Mouse (Mus musculus) embryonic facial prominence, embryonic 15.5 days (tissue): Measurements from ENCODE around the gene Nobox. TPM values are rescaled to one million over a fixed set of nuclear protein-coding genes. Genes with fewer than 3 reads are reported as not detected.

Experiments used
- ATAC-seq: fragments of 200-750 bp; cut with Nextera tagmentation; 2 replicates; pipeline ENCODE4 v1.8.0; 2017; ENCODE audit warnings: low read depth, moderate TSS enrichment; ENCODE audit not compliant: insufficient number of reproducible peaks, low FRiP score, low TSS enrichment
- H3K27ac ChIP-seq: fragments of 300-500 bp; sonication (generic); replicated peaks from 2 replicates; pipeline ENCODE4 v1.5.1; 2015; ENCODE audit warnings: mild to moderate bottlenecking, inconsistent platforms
- H3K27me3 ChIP-seq: fragments of 300-500 bp; sonication (generic); 2 replicates; pipeline ENCODE4 v1.6.1; 2015; ENCODE audit warnings: inconsistent platforms
- H3K36me3 ChIP-seq: fragments of 300-500 bp; sonication (generic); 2 replicates; pipeline ENCODE4 v1.6.1; 2015; ENCODE audit warnings: mild to moderate bottlenecking, inconsistent platforms
- H3K4me1 ChIP-seq: fragments of 300-500 bp; sonication (generic); 2 replicates; pipeline ENCODE4 v1.6.1; 2015; ENCODE audit warnings: inconsistent platforms
- H3K4me2 ChIP-seq: fragments of 300-500 bp; sonication (generic); replicated peaks from 2 replicates; pipeline ENCODE4 v1.6.1; 2015; ENCODE audit warnings: mild to moderate bottlenecking, inconsistent platforms
- H3K4me3 ChIP-seq: fragments of 300-500 bp; sonication (generic); replicated peaks from 2 replicates; pipeline ENCODE4 v1.5.1; 2015; ENCODE audit warnings: mild to moderate bottlenecking, inconsistent platforms
- H3K9ac ChIP-seq: fragments of 300-500 bp; sonication (generic); 2 replicates; pipeline ENCODE4 v1.6.1; 2015; ENCODE audit warnings: inconsistent platforms
- H3K9me3 ChIP-seq: fragments of 300-500 bp; sonication (generic); replicated peaks from 2 replicates; pipeline ENCODE4 v1.6.1; 2016; ENCODE audit warnings: inconsistent platforms
- WGBS: fragments of 180-500 bp; shearing (Covaris S2); methylation state at CpG from one replicate; pipeline ENCODE4 v1.1.7; 2015; 5-methylcytosine and 5-hydroxymethylcytosine counted together
- polyA plus RNA-seq: library from polyadenylated mRNA; unstranded; fragments of >200 nt; fragmentation: Nextera tagmentation; extraction: Ambion mirVana; gene quantifications from 2 replicates; pipeline ENCODE4 v1.2.1, GENCODE M21; 2015

The Nobox gene
- polyA plus RNA-seq = not detected in 2 replicates

GRCm38 (mm10) chr6:43309454-43309853 is at the start of gene Nobox:
Nobox (minus strand) TSS chr6:43309554.
- Histone ChIP-seq H3K9me3 (no peaks in the 10 kb centered on the region), H3K4me2 (no peak within 1 kb of the TSS), H3K4me3 (no peak within 1 kb of the TSS), H3K27me3 (no peaks in the 10 kb centered on the region), H3K9ac (no peak within 1 kb of the TSS), H3K27ac (no peak within 1 kb of the TSS), H3K4me1 (peaks cover 5% of the 10 kb centered on the region; the same call in 1 of the 2 replicates), H3K36me3 (no peaks in the 10 kb centered on the region)
- WGBS = 65% methylated on average over 16 of the region's 16 CpGs
- no peak for ATAC-seq

- Histone ChIP-seq H3K27me3 (no peaks in the 10 kb centered on the region), H3K4me1 (no peaks in the 10 kb centered on the region), H3K36me3 (no peaks in the 10 kb centered on the region), H3K27ac (no peak overlapping the region), H3K4me2 (no peak overlapping the region), H3K9me3 (no peaks in the 10 kb centered on the region), H3K4me3 (no peak overlapping the region), H3K9ac (no peak overlapping the region)
- ATAC-seq = no peak
- WGBS = 85% methylated on average over 9 of the region's 9 CpGs
These were observed 45.3 kb upstream of the Nobox start for GRCm38 (mm10) chr6:43354562-43355241.

GRCm38 (mm10) chr6:43353446-43353845 is 44.1 kb upstream of the Nobox start:
- no peaks in the 10 kb centered on the region for H3K27me3 ChIP-seq
- no peak overlapping the region for H3K9ac ChIP-seq
- 70% methylated on average over 4 of the region's 4 CpGs for WGBS
- no peaks in the 10 kb centered on the region for H3K4me1 ChIP-seq
- H3K27ac ChIP-seq = no peak overlapping the region
- no peaks in the 10 kb centered on the region for H3K36me3 ChIP-seq
- H3K4me3 ChIP-seq = no peak overlapping the region
- no peak for ATAC-seq
- no peaks in the 10 kb centered on the region for H3K9me3 ChIP-seq
- no peak overlapping the region for H3K4me2 ChIP-seq

- Histone ChIP-seq H3K36me3 (no peaks in the 10 kb centered on the region), H3K4me1 (no peaks in the 10 kb centered on the region), H3K4me2 (no peak overlapping the region), H3K27ac (no peak overlapping the region), H3K27me3 (no peaks in the 10 kb centered on the region), H3K9me3 (no peaks in the 10 kb centered on the region), H3K9ac (no peak overlapping the region), H3K4me3 (no peak overlapping the region)
- ATAC-seq = no peak
- 54% methylated on average over 4 of the region's 4 CpGs for WGBS
These were observed 39.7 kb upstream of the Nobox start for GRCm38 (mm10) chr6:43349083-43349482.

DNA sequence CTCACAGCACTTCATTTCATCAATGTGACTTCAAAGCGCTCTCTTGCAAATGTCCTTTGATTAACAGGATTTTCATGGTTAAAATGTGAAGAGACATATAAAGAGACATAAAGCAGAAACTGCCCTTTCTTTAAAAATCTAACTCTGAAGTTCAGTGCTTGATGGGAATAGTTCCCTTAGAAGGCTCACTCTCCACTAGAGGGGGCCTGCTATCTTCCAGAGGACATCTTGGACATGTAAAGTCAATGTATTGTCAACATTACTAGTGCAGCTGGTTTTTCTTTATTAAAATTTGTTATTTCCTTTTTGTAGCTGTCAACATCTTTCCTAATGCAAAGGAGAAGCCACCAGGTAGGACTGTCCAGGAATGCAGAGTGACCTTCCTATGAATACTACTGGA is 38.3 kb upstream of the Nobox start:
- Histone ChIP-seq H3K27ac (no peak overlapping the region), H3K27me3 (no peaks in the 10 kb centered on the region), H3K36me3 (no peaks in the 10 kb centered on the region), H3K4me3 (no peak overlapping the region), H3K9me3 (no peaks in the 10 kb centered on the region), H3K4me1 (no peaks in the 10 kb centered on the region), H3K9ac (no peak overlapping the region), H3K4me2 (no peak overlapping the region)
- ATAC-seq = no peak
- 89% methylated on average over 1 of the region's 1 CpGs for WGBS

DNA sequence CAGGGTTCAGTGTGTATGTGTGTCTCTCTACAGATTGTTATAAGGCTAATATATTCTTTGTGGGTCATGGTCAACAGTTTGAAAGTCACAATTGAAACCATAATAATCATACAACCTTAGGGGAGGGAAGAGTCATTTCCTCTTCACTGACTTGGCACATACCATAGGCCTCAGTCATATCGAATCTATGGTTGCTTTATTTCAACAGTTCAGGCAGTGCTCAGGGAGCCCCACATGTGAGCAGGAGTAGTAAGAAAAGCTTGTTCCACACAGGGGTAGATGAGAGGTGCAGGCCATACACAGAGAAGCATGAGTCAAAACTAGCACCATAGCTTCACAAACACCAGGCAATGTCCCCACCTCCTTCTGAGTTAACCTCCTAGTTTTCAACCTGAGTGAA is 33.7 kb upstream of the Nobox start:
- no peak overlapping the region for H3K9ac ChIP-seq
- no peak for ATAC-seq
- no peak overlapping the region for H3K27ac ChIP-seq
- H3K4me3 ChIP-seq = no peak overlapping the region
- H3K27me3 ChIP-seq = no peaks in the 10 kb centered on the region
- no peaks in the 10 kb centered on the region for H3K36me3 ChIP-seq
- no peaks in the 10 kb centered on the region for H3K9me3 ChIP-seq
- 63% methylated on average over 1 of the region's 1 CpGs for WGBS
- H3K4me1 ChIP-seq = no peaks in the 10 kb centered on the region
- no peak overlapping the region for H3K4me2 ChIP-seq

DNA sequence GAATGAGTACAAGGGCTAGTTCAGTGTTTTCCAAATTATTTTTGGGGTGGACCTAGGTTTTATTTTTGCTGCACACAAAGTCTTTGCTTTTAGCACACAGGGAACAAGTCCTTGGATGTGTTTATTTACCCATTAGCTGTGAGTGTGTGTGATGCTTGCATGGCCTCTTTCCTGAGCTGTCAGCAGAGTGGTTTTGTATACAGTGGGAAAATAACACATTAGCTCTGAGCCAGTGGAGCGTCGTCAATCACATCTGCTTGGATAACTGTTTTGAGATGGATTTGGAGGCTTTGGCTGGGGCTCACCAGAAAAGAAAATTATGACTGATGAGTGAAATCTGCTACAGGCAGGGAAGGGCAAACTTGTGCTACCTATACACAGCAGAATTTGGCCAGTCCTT is 33.0 kb upstream of the Nobox start:
- Histone ChIP-seq H3K4me2 (no peak overlapping the region), H3K4me1 (no peaks in the 10 kb centered on the region), H3K36me3 (no peaks in the 10 kb centered on the region), H3K4me3 (no peak overlapping the region), H3K9me3 (no peaks in the 10 kb centered on the region), H3K27me3 (no peaks in the 10 kb centered on the region), H3K9ac (no peak overlapping the region), H3K27ac (no peak overlapping the region)
- no peak for ATAC-seq
- 66% methylated on average over 2 of the region's 2 CpGs for WGBS

DNA sequence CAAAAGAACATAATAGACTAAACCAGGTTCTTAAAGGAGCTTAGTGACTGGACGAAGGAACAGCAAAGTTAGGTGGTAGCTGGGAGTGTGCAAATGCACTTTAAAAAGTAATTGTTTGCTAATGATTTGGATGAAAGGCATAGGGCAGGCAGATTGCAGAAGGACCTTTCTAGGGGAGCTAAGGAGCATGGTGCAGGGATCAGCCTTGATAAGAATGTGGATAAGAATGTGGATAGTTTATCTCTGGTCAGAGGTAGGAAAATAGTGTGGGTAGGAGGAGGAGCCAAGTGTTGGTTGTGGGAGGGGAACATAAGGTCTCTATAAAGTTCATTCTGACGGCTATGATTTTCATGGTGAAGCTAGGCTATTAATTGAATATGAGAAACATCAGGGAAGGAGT is 29.4 kb upstream of the Nobox start:
- Histone ChIP-seq H3K4me3 (no peak overlapping the region), H3K36me3 (no peaks in the 10 kb centered on the region), H3K27me3 (no peaks in the 10 kb centered on the region), H3K4me1 (no peaks in the 10 kb centered on the region), H3K4me2 (no peak overlapping the region), H3K9ac (no peak overlapping the region), H3K27ac (no peak overlapping the region), H3K9me3 (no peaks in the 10 kb centered on the region)
- ATAC-seq = no peak
- 55% methylated on average over 2 of the region's 2 CpGs for WGBS

DNA sequence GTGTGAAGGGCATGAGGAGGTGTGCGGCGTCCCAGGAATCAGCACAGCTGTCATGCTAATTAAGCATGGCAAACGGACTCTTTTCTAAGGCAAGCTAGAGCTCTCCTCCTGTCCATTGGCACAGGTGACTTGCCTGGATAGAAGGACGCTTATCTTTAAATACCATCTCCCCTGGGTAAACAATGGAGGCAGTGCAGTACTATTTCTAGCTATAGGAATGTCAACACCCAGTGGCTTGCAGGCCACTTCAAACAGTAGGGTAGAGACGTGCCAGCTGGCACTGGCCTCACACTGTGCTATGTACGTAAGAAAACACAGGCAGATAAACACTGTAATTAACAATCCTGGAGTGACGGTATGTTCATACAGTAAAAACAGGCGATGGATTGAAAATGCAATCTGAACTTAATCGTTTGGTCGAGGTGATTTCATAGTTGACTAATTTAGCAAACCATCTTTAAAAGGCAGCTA is 28.2 kb upstream of the Nobox start:
- no peak overlapping the region for H3K4me2 ChIP-seq
- ATAC-seq = peak; percentile 69; the same call in 1 of the 2 replicates
- 37% methylated on average over 10 of the region's 10 CpGs for WGBS

DNA sequence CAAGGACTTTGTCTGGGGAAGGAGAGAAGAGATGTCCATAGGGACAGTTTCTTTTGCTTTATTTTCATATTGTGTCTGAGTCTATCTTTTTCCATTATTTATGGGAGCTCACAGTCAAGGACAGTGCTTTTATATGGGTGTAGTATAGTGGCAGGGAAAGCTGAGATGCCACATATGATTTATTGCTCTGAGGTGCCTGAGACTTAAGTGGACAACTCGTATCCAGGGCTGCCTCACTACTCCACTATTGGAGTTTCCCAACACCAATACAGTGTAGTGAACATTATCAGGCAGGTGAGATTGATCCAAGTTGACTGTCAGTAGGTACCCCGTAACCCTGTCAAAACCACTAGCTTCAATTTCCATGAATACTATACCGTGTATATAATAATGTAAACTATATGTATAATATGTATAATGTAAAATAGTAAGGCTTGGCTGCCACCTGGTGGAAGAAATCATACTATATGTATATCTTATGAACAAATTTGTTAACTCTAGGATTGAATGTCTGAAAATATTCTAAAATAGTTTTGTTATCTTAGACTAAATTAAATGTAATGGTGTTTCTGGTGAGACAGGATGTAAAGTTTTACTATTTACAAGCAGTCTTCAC is 26.4 kb upstream of the Nobox start:
- no peaks in the 10 kb centered on the region for H3K4me1 ChIP-seq
- no peaks in the 10 kb centered on the region for H3K36me3 ChIP-seq
- no peak overlapping the region for H3K4me2 ChIP-seq
- no peak overlapping the region for H3K27ac ChIP-seq
- WGBS = 67% methylated on average over 3 of the region's 3 CpGs
- H3K9ac ChIP-seq = no peak overlapping the region
- ATAC-seq = no peak
- no peaks in the 10 kb centered on the region for H3K27me3 ChIP-seq
- no peak overlapping the region for H3K4me3 ChIP-seq
- no peaks in the 10 kb centered on the region for H3K9me3 ChIP-seq

More for the DNA sequence above, 28.2 kb upstream of the Nobox start:
- Histone ChIP-seq H3K27me3 (no peaks in the 10 kb centered on the region), H3K27ac (no peak overlapping the region), H3K9me3 (no peaks in the 10 kb centered on the region), H3K4me3 (no peak overlapping the region), H3K9ac (no peak overlapping the region), H3K4me1 (no peaks in the 10 kb centered on the region), H3K36me3 (no peaks in the 10 kb centered on the region)

DNA sequence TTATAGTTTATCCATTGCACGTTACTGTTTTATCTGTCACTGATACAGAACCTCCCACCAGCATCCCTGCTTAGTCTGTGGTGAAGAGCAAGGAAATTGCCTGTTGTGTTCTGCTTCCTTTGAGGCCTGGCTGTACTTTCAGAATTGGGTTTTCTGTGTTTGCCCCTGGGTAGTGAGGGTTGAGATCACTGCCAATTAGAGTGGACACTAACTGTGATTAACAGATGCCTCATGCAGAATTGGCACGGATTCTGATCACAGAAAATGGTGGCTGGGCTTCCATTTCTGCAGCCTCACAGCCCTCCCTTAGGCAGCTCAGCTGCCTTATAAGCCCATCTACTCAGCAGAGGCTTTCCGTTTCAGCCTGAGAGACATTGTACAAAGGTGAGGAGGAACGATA is 24.1 kb upstream of the Nobox start:
- H3K9me3 ChIP-seq = no peaks in the 10 kb centered on the region
- H3K27ac ChIP-seq = no peak overlapping the region
- no peaks in the 10 kb centered on the region for H3K4me1 ChIP-seq
- H3K36me3 ChIP-seq = no peaks in the 10 kb centered on the region
- no peaks in the 10 kb centered on the region for H3K27me3 ChIP-seq
- no peak for ATAC-seq
- 66% methylated on average over 4 of the region's 4 CpGs for WGBS
- H3K9ac ChIP-seq = no peak overlapping the region
- no peak overlapping the region for H3K4me3 ChIP-seq
- H3K4me2 ChIP-seq = no peak overlapping the region
